Mouse (Mus musculus) gastrocnemius, postnatal 36 days (tissue): Measurements from ENCODE around the gene Aftph. TPM values are rescaled to one million over a fixed set of nuclear protein-coding genes. Genes with fewer than 3 reads are reported as not detected.
A peak's percentile ranks its signal among the peaks of the same experiment; 100 is the strongest.

ENCODE experiments used
- DNase-seq, 2 experiments: peaks; one replicate each; pipeline ENCODE4 v3.0.0; 2022
- intact Hi-C: fragments of 180-260 bp; cut with DNase I; formaldehyde crosslinking; loops from one replicate; pipeline ENCODE4 v1.15.1; 2025
- total RNA-seq, 2 experiments: library from RNA; stranded (reverse); gene quantifications; 2 replicates each; pipeline ENCODE4 v1.2.3; 2021

Gene Aftph
- total RNA-seq, 2 experiments from 2014 or later, result 14.3 to 15.1 TPM

DNA sequence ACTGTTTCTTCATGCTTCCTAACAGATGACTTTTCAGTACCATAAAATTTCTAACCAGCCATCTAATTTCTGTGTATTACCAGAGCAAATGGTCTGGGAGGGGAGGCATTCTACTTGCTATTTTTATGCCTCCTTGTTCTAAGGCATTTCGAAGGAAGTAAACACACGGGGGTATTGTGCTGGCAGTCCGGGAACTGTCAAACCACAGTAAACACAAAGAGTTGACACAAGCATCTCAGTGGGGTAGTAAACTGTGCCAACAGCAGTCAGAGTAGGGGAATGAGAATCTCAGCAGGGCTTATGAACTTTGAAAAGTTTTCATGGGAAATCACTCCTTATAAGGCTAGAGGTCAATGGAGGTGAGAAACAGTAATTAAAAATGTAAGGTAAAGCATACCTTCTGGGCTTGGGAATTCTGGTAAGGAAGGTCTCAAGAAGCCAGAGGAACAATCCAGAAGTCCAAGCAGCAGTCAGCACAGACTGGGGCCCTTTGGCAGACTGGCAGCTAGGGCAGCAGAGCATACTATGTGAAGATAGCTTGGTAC, 7.8 kb downstream of the Aftph start:
- intact Hi-C loops, result no loop called here
- no peak for DNase-seq

GRCm38 (mm10) chr11:20729403-20729802, 12.0 kb downstream of the Aftph start:
- no peak for DNase-seq
- intact Hi-C loops, result no loop called here

- DNase-seq, result no peak
- intact Hi-C loops, result no loop called here
Measured at GRCm38 (mm10) chr11:20728044-20728443, 13.3 kb downstream of the Aftph start.

- intact Hi-C loops, result no loop called here
Measured at GRCm38 (mm10) chr11:20723572-20723971, 17.8 kb downstream of the Aftph start.

GRCm38 (mm10) chr11:20712068-20712671, 29.2 kb downstream of the Aftph start:
- intact Hi-C loops, result no loop called here
- DNase-seq, result no peak

More at GRCm38 (mm10) chr11:20723572-20723971, 17.8 kb downstream of the Aftph start:
- no peak for DNase-seq

- intact Hi-C loops, result loop anchor here (2.0 kb wide), 1 partner anchor 236 kb away; no protein-coding TSS in a partner anchor
- peak; percentile 28 to 43 for DNase-seq
Measured at GRCm38 (mm10) chr11:20691000-20691399, 50.4 kb downstream of the Aftph start.

DNA sequence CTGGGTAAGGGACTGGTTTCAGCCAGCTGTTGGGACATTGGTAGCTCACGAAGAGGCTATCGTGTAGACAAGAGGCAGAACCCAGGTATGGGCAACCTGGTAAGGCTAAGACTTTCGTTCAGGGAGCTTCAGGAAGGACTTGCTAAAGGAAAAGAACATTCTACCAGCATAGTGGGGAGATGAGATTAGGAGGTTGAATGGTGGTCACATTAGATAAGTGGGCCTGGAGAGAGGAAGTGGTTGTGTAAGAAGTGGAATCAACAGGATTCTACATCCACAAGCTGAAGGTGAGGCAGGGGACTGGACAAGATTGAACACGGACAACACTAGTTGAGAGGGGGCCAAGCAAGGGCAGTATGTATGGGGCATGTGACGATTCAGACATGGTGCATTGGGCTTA, 59.7 kb downstream of the Aftph start:
- intact Hi-C loops, result loop anchor here (5.0 kb wide), 1 partner anchor 34 kb away; no protein-coding TSS in a partner anchor
- no peak for DNase-seq

GRCm38 (mm10) chr11:20680781-20681180, 60.6 kb downstream of the Aftph start:
- intact Hi-C loops, result loop anchor here (5.0 kb wide), 1 partner anchor 33 kb away; no protein-coding TSS in a partner anchor
- no peak for DNase-seq

GRCm38 (mm10) chr11:20679396-20679795, 62.0 kb downstream of the Aftph start:
- intact Hi-C loops, result no loop called here
- DNase-seq, result no peak

DNA sequence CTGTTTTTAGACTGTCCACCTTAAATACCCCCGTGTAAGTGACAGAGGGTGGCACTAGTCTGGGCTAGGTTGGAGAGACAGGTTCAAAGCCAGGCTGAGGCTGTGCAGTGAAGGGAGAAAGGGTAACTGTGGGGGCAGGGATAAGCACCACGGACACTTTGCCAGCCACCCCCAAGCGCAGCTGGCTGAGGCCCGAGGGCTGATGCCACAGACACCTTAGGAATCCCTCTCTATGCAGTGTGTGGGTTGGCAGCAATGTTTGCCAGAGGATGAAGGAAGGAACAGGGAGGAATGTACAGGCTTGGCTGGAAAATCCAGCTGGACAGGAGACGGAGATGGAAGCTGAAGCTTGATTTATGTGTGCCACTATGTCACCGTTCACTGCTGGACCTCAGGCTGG, 68.9 kb downstream of the Aftph start:
- intact Hi-C loops, result no loop called here
- no peak for DNase-seq

- no peak for DNase-seq
- intact Hi-C loops, result no loop called here
Measured at GRCm38 (mm10) chr11:20671789-20672392, 69.5 kb downstream of the Aftph start.

DNA sequence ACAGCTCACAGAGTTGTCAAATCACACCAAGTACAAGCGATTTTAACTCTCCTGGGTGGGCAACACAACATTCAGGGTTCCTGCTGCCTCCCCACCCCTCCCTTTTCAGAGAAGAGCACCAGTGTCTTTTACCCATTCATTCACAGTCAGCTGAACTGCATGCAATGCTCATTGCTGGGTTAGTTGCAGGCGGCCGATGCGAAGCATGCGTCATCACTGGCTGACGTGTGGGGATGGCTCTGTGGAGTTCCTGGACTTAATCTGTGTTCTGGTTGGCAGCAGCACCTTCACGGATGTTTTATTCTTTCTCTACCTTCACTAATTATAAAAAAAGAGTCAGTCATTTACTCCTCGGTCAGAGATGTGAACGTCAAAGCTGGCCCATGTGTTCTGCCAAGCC, 76.5 kb downstream of the Aftph start:
- no peak for DNase-seq
- intact Hi-C loops, result no loop called here

GRCm38 (mm10) chr11:20663580-20664198, 77.7 kb downstream of the Aftph start:
- intact Hi-C loops, result no loop called here

DNA sequence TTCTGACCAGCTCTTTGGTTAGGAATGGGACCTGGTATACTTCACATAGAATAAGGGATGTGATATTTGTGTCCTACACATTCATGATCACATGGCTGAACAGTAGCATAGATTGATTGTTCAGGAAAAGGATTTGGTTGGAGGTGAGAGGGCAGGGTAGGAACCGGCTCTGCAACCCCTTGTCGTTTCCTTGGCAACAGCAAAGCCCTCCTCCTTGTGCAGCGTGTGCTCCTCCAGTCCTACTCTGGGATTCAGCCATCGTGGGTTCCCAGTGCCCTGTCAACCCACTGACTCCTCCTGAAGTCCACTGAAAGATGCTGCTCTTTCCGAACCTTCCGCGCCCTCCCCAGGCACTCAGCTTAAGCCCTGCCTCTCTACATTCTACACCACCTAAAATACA, 78.6 kb downstream of the Aftph start:
- intact Hi-C loops, result no loop called here
- no peak for DNase-seq

More at GRCm38 (mm10) chr11:20663580-20664198, 77.7 kb downstream of the Aftph start:
- no peak for DNase-seq

- intact Hi-C loops, result no loop called here
- DNase-seq, result no peak
Measured at GRCm38 (mm10) chr11:20661652-20662051, 79.7 kb downstream of the Aftph start.

- no peak for DNase-seq
- intact Hi-C loops, result no loop called here
Measured at GRCm38 (mm10) chr11:20660111-20661097, 81.0 kb downstream of the Aftph start.

- intact Hi-C loops, result no loop called here
Measured at GRCm38 (mm10) chr11:20659094-20659493, 82.3 kb downstream of the Aftph start.

GRCm38 (mm10) chr11:20656711-20657057, 84.7 kb downstream of the Aftph start:
- DNase-seq, result no peak
- intact Hi-C loops, result no loop called here

More at GRCm38 (mm10) chr11:20659094-20659493, 82.3 kb downstream of the Aftph start:
- DNase-seq, result no peak

DNA sequence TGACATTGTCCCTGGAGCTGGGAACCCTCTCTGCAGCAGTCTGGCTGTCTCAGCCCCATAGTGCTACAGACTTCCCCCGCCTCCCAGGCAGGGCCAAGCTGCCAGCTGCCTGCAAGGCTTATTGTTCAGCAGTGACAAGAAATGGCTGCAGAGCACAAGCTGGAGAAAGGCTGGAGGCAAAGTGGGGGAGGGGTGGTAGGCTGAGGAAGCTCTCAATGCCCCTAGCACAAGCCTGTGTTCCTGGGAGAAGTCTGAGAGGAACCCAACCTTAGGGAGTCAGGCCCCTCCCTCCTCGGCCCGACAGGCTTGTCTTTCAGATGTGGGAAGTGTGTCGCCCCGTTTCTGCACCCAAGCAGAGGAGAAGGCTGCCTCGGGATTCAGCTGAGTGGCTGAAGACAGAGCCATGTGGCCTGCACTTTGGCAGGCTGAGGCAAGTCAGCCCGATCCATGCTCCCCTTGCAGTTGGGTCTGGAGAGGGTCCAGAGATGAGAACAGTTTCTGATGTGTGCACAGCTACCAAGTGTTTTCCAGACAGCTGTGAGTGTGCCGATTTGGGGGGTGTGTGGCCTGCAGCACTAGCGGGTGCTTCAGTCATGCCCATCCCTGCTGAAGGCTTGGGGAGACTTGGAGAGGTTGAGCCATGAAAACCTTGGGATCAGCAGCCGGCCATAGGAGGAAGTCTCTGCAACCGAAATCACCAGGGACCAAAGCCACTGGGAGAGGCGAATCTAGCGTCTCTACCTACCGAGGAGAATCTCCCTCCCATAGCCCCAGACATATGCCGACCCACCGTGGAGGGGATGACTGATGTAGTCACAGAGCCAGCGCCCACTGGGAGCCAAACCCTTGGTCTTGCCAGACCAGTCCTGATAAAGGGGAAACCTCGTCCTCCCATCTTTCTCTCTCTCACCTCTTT, 85.3 kb downstream of the Aftph start:
- peak in 1 of 2 experiments; percentile 34 for DNase-seq
- intact Hi-C loops, result no loop called here
